Mouse (Mus musculus): ENCODE data around the gene Atp6v1e2. TPM values are rescaled to one million over a fixed set of nuclear protein-coding genes. Genes with fewer than 3 reads are reported as not detected.

Atp6v1e2 gene
- 0.39 and 0.60 TPM in 2 replicates for polyA plus RNA-seq (2016; fragmentation: Nextera tagmentation; extraction: Ambion mirVana)

GRCm38 (mm10) chr17:86947840-86948796, at the start of gene Atp6v1e2:
Atp6v1e2 (minus strand) TSS chr17:86947897.
- Histone ChIP-seq H3K9me3 (no peaks in the 10 kb centered on the region), H3K4me1 (peaks cover 8% of the 10 kb centered on the region), H3K27ac (replicated peaks) (peak within 1 kb of the TSS; percentile 60), H3K4me3 (no peak within 1 kb of the TSS), H3K9ac (replicated peaks) (0 out of 2 replicates have a peak within 1 kb of the TSS, but pooled peaks have one; percentile 21), H3K27me3 (0 out of 2 replicates have a peak, but pooled peaks cover 4% of the 10 kb centered on the region), H3K36me3 (no peaks in the 10 kb centered on the region), H3K4me2 (replicated peaks) (0 out of 2 replicates have a peak within 1 kb of the TSS, but pooled peaks have one; percentile 3)
- ATAC-seq (ENCODE audit: low FRiP score, low read depth) = peak; percentile 83
- 72% methylated on average over 28 of the region's 28 CpGs for WGBS

DNA sequence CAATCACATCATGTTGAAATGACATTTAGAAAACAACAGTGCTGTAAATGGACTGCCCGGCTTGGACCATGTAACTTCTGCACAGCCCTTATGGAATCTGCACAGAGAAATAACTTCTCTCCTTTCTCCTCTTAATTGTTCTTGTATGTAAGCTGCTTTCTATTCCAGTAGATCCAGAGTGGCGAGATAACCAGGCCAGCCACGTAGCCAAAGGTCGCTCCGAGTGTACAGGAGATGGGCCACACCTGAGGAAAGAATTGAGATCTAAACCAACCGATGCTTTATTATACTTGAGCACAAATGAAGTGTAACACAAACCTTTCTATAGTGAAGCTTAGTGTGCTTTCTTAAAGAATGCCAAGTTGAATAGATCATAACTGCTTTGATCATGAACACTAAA, 49.6 kb upstream of the Atp6v1e2 start:
- no peak overlapping the region for H3K4me2 ChIP-seq (replicated peaks)
- WGBS = 94% methylated on average over 6 of the region's 6 CpGs
- no peak overlapping the region for H3K4me3 ChIP-seq
- H3K27ac ChIP-seq (replicated peaks) = no peak overlapping the region
- peaks cover 23% of the 10 kb centered on the region; the same call in 1 of the 2 replicates for H3K36me3 ChIP-seq
- no peaks in the 10 kb centered on the region for H3K9me3 ChIP-seq
- no peak overlapping the region for H3K9ac ChIP-seq (replicated peaks)
- no peak for ATAC-seq (ENCODE audit: low FRiP score, low read depth)
- no peaks in the 10 kb centered on the region for H3K4me1 ChIP-seq
- no peaks in the 10 kb centered on the region for H3K27me3 ChIP-seq

DNA sequence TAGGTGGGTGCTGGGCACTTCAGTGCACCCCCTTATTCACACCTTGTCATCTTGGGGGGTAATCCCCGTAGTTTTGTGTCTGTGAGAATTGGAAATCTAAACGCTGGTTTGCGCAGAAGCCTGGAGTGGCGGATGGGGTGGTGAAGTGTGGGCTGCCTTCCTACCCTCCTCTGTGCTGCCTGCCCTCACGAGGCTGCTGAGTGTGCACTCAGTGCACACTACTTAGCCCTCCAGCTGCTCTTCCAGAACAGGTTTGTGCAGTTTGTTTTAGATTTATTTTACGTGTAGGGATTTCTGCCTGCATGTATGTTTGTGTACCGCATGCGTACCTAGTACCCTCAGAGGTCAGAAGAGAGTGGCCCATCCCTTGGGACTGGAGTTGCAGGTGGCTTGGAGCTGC, 43.6 kb upstream of the Atp6v1e2 start:
- H3K4me3 ChIP-seq = no peak overlapping the region
- H3K27me3 ChIP-seq = no peaks in the 10 kb centered on the region
- no peaks in the 10 kb centered on the region for H3K9me3 ChIP-seq
- H3K9ac ChIP-seq (replicated peaks) = no peak overlapping the region
- H3K4me2 ChIP-seq (replicated peaks) = no peak overlapping the region
- WGBS = 93% methylated on average over 8 of the region's 8 CpGs
- no peak for ATAC-seq (ENCODE audit: low FRiP score, low read depth)
- no peaks in the 10 kb centered on the region for H3K36me3 ChIP-seq
- peaks cover 22% of the 10 kb centered on the region for H3K4me1 ChIP-seq
- no peak overlapping the region for H3K27ac ChIP-seq (replicated peaks)

DNA sequence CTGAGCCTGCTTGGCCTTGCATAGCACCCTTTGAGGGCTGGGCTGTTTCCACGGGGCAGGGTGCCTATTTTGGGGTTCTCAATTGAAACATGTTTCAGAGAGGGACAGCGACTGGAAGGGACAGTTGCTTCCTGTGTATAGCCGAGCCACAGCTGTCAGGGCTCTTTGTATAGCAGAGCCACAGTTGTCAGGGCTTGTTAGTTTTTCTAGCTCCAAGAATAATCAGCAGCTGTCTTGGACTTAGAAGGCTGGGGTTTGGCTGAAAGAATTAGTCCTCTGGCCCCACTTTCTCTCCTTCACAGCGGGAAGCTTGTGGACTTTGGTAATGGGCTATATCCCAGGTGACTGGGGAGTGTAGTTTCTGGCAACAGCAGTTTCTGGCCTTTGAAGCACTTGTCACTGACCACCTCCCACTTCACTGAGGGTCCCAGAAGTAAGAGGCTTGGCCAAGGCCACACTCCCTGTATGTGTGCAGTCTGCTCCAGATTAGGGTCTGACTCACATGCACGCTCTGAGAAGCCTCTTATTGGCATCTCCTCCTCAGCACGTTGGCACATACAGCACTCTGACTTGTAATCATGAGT, 41.0 kb upstream of the Atp6v1e2 start:
- H3K27ac ChIP-seq (replicated peaks) = peak overlapping the region; percentile 50
- H3K9ac ChIP-seq (replicated peaks) = no peak overlapping the region
- no peak overlapping the region for H3K4me3 ChIP-seq
- peak; percentile 91 for ATAC-seq (ENCODE audit: low FRiP score, low read depth)
- H3K36me3 ChIP-seq = no peaks in the 10 kb centered on the region
- no peaks in the 10 kb centered on the region for H3K9me3 ChIP-seq
- WGBS = 46% methylated on average over 6 of the region's 6 CpGs
- H3K4me1 ChIP-seq = peaks cover 26% of the 10 kb centered on the region
- H3K4me2 ChIP-seq (replicated peaks) = no peak overlapping the region
- H3K27me3 ChIP-seq = no peaks in the 10 kb centered on the region

GRCm38 (mm10) chr17:86988161-86988560, 40.5 kb upstream of the Atp6v1e2 start:
- ATAC-seq (ENCODE audit: low FRiP score, low read depth) = peak; percentile 41
- no peak overlapping the region for H3K4me2 ChIP-seq (replicated peaks)
- WGBS = 57% methylated on average over 5 of the region's 5 CpGs

DNA sequence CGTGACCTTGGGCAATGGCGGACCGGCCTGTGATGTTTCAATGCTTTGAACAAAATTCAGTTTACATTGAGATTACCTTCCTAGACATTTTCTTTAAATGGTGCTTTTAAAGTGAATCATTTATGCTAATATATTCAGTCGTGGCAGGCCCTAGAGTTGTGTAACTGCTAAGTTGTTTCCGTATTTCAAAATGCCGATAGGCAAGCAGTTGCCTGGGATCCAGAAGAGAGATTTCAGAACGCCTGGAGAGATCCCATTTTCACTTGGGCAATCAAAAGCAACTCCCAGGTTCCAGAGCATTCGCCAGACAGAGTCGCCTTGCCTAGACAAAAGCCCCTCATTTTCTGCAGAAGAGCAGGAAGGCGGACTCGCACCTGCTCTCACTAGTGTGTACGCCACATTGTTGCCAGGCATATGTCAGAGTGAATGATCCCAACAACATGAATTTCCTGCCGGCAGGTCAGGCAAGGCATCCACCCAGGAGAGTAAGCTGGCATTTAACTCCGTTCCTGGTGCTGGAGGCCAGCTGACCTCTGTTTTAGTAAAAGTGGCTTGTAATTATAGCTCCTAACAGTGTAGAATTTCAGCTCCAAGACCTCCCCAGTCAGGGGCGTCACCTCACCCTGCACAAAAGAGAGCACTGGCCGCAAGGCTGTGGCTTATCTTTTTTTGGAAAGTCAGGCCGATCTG, 38.9 kb upstream of the Atp6v1e2 start:
- Histone ChIP-seq H3K4me1 (peaks cover 26% of the 10 kb centered on the region), H3K4me3 (no peak overlapping the region), H3K4me2 (replicated peaks) (peak overlapping the region; percentile 9; the same call in 1 of the 2 replicates), H3K9me3 (no peaks in the 10 kb centered on the region), H3K27me3 (no peaks in the 10 kb centered on the region), H3K36me3 (peaks cover 9% of the 10 kb centered on the region; the same call in 1 of the 2 replicates), H3K9ac (replicated peaks) (no peak overlapping the region), H3K27ac (replicated peaks) (peak overlapping the region; percentile 62)
- WGBS = 38% methylated on average over 17 of the region's 17 CpGs
- 0 out of 2 replicates have a peak, but pooled peaks have one; percentile 8 for ATAC-seq (ENCODE audit: low FRiP score, low read depth)

More at GRCm38 (mm10) chr17:86988161-86988560, 40.5 kb upstream of the Atp6v1e2 start:
- no peak overlapping the region for H3K9ac ChIP-seq (replicated peaks)
- peak overlapping the region; percentile 50; the same call in 1 of the 2 replicates for H3K27ac ChIP-seq (replicated peaks)
- H3K27me3 ChIP-seq = no peaks in the 10 kb centered on the region
- H3K4me1 ChIP-seq = peaks cover 26% of the 10 kb centered on the region
- H3K9me3 ChIP-seq = no peaks in the 10 kb centered on the region
- H3K36me3 ChIP-seq = 0 out of 2 replicates have a peak, but pooled peaks cover under 1% of the 10 kb centered on the region
- H3K4me3 ChIP-seq = no peak overlapping the region

GRCm38 (mm10) chr17:86982497-86982896, 34.8 kb upstream of the Atp6v1e2 start:
- Histone ChIP-seq H3K4me2 (replicated peaks) (no peak overlapping the region), H3K36me3 (peaks cover 14% of the 10 kb centered on the region), H3K4me3 (no peak overlapping the region), H3K9ac (replicated peaks) (no peak overlapping the region), H3K9me3 (no peaks in the 10 kb centered on the region), H3K4me1 (peaks cover 15% of the 10 kb centered on the region), H3K27ac (replicated peaks) (no peak overlapping the region), H3K27me3 (no peaks in the 10 kb centered on the region)
- WGBS = 71% methylated on average over 9 of the region's 9 CpGs
- no peak for ATAC-seq (ENCODE audit: low FRiP score, low read depth)

DNA sequence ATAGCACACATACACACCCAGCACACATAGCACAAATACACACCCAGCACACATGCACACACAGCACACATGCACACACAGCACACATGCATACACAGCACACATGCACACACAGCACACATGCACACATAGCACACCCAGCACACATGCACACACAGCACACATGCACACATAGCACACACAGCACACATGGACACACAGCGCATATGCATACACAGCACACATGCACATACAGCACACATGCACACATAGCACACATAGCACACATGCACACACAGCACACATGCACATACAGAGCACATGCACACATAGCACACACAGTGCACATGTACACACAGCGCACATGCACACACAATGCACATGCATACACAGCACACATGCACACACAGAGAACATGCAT, 34.0 kb upstream of the Atp6v1e2 start:
- no peak for ATAC-seq (ENCODE audit: low FRiP score, low read depth)
- H3K36me3 ChIP-seq = peaks cover 14% of the 10 kb centered on the region
- H3K4me3 ChIP-seq = no peak overlapping the region
- no peaks in the 10 kb centered on the region for H3K9me3 ChIP-seq
- no peak overlapping the region for H3K27ac ChIP-seq (replicated peaks)
- H3K4me2 ChIP-seq (replicated peaks) = no peak overlapping the region
- no peaks in the 10 kb centered on the region for H3K27me3 ChIP-seq
- no peak overlapping the region for H3K9ac ChIP-seq (replicated peaks)
- peaks cover 8% of the 10 kb centered on the region for H3K4me1 ChIP-seq
- WGBS = 96% methylated on average over 2 of the region's 2 CpGs

- WGBS = 100% methylated on average over 1 of the region's 1 CpGs
- Histone ChIP-seq H3K4me3 (no peak overlapping the region), H3K9ac (replicated peaks) (no peak overlapping the region), H3K4me2 (replicated peaks) (no peak overlapping the region), H3K27ac (replicated peaks) (no peak overlapping the region), H3K9me3 (no peaks in the 10 kb centered on the region), H3K27me3 (no peaks in the 10 kb centered on the region), H3K4me1 (peaks cover 3% of the 10 kb centered on the region; the same call in 1 of the 2 replicates), H3K36me3 (peaks cover 15% of the 10 kb centered on the region)
- ATAC-seq (ENCODE audit: low FRiP score, low read depth) = no peak
Observed at GRCm38 (mm10) chr17:86981205-86981604, 33.5 kb upstream of the Atp6v1e2 start.

DNA sequence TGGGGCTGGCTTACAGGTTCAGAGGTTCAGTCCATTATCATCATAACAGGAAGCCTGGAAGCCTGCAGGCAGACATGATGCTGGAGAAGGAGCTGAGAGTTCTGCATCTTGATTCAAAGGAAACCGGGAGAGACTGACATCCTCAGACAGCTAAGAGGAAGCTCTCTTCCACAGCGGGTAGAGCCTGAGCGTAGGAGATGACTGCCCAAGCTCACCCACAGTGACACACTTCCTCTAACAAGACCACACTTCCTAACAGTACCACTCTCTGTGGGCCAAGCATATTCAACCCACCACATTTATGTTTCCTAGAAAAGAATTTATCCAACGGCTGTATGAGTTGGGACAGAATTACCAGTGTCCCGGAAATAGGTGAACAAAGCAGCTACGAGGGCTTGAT, 30.8 kb upstream of the Atp6v1e2 start:
- no peak for ATAC-seq (ENCODE audit: low FRiP score, low read depth)
- 85% methylated on average over 6 of the region's 6 CpGs for WGBS
- Histone ChIP-seq H3K9ac (replicated peaks) (no peak overlapping the region), H3K4me3 (no peak overlapping the region), H3K4me2 (replicated peaks) (no peak overlapping the region), H3K4me1 (no peaks in the 10 kb centered on the region; the same call in 1 of the 2 replicates), H3K9me3 (no peaks in the 10 kb centered on the region), H3K27ac (replicated peaks) (no peak overlapping the region), H3K36me3 (peaks cover 36% of the 10 kb centered on the region), H3K27me3 (no peaks in the 10 kb centered on the region)

- no peak for ATAC-seq (ENCODE audit: low FRiP score, low read depth)
- Histone ChIP-seq H3K36me3 (peaks cover 27% of the 10 kb centered on the region), H3K9ac (replicated peaks) (no peak overlapping the region), H3K27me3 (no peaks in the 10 kb centered on the region), H3K4me1 (no peaks in the 10 kb centered on the region; the same call in 1 of the 2 replicates), H3K27ac (replicated peaks) (no peak overlapping the region), H3K4me2 (replicated peaks) (no peak overlapping the region), H3K9me3 (no peaks in the 10 kb centered on the region), H3K4me3 (no peak overlapping the region)
- 82% methylated on average over 10 of the region's 10 CpGs for WGBS
Observed at GRCm38 (mm10) chr17:86976387-86976786, 28.7 kb upstream of the Atp6v1e2 start.
